Mouse (Mus musculus) hindbrain, postnatal 0 days (tissue): ENCODE measurements around the gene Prx. TPM values are rescaled to one million over a fixed set of nuclear protein-coding genes. Genes with fewer than 3 reads are reported as not detected.

Source experiments
- ATAC-seq: fragments of 200-750 bp; cut with Nextera tagmentation; 2 replicates; pipeline ENCODE4 v1.8.0; 2017; ENCODE audit warnings: mild to moderate bottlenecking, moderate TSS enrichment, moderate library complexity
- DNase-seq: peaks from one replicate; pipeline ENCODE4 v3.0.0-alpha.2; 2015; ENCODE audit warnings: low spot score
- H3K27ac ChIP-seq: fragments of 300-500 bp; sonication (generic); 2 replicates; pipeline ENCODE4 v1.5.1; 2014; ENCODE audit warnings: mild to moderate bottlenecking
- H3K27me3 ChIP-seq: fragments of 300-500 bp; sonication (generic); 2 replicates; pipeline ENCODE4 v1.6.1; 2014; ENCODE audit warnings: low read length, mixed read lengths; ENCODE audit not compliant: insufficient read depth
- H3K36me3 ChIP-seq: fragments of 300-500 bp; sonication (generic); 2 replicates; pipeline ENCODE4 v1.6.1; 2014; ENCODE audit warnings: low read length, mixed read lengths; ENCODE audit not compliant: insufficient read depth
- H3K4me1 ChIP-seq: fragments of 300-500 bp; sonication (generic); 2 replicates; pipeline ENCODE4 v1.6.1; 2014; ENCODE audit warnings: antibody characterized with exemption, low read length, mixed read lengths; ENCODE audit not compliant: insufficient read depth
- H3K4me2 ChIP-seq: fragments of 300-500 bp; sonication (generic); 2 replicates; pipeline ENCODE4 v1.6.1; 2014; ENCODE audit warnings: low read depth, mild to moderate bottlenecking, low read length, moderate library complexity, mixed read lengths
- H3K4me3 ChIP-seq: fragments of 300-500 bp; sonication (generic); 2 replicates; pipeline ENCODE4 v1.5.1; 2014; ENCODE audit warnings: low read length
- H3K9ac ChIP-seq: fragments of 300-500 bp; sonication (generic); replicated peaks from 2 replicates; pipeline ENCODE4 v1.6.1; 2014; ENCODE audit warnings: mild to moderate bottlenecking, low read length, moderate library complexity, mixed read lengths
- H3K9me3 ChIP-seq: fragments of 300-500 bp; sonication (generic); 2 replicates; pipeline ENCODE4 v1.6.1; 2016; ENCODE audit warnings: low read length, mixed read lengths
- CTCF ChIP-seq: IDR thresholded peaks from 2 replicates; pipeline ENCODE4 v1.5.1; 2016; ENCODE audit warnings: antibody characterized with exemption, control low read depth, low read depth
- WGBS: fragments of 180-500 bp; shearing (Covaris S2); extraction: QIAGEN DNeasy Blood & Tissue Kit; methylation state at CpG from one replicate; pipeline ENCODE4 v1.1.7; 2014; 5-methylcytosine and 5-hydroxymethylcytosine counted together
- polyA plus RNA-seq: library from polyadenylated mRNA; unstranded; fragments of >200 nt; fragmentation: Nextera tagmentation; extraction: Ambion mirVana; gene quantifications from 2 replicates; pipeline ENCODE4 v1.2.1, GENCODE M21; 2015
- total RNA-seq: library from RNA; depleted of rRNA; stranded (reverse); fragments of >200 nt; gene quantifications from 2 replicates; pipeline ENCODE4 v1.2.3, GENCODE M21; 2014

Prx gene
- total and polyA plus RNA-seq, 2 experiments from 2014 or later = 2.1 TPM

DNA sequence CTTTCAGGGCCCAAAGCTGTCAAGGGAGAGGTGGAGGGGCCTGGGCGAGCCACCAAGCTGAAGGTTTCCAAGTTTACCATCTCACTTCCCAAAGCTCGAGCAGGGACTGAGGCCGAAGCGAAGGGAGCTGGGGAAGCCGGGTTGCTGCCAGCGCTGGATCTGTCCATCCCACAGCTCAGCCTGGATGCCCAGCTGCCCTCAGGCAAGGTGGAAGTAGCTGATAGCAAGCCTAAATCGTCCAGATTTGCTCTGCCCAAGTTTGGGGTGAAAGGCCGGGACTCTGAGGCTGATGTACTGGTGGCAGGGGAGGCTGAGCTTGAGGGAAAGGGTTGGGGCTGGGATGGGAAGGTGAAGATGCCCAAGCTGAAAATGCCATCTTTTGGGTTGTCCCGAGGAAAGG, 19.2 kb downstream of the Prx start:
- Histone ChIP-seq H3K36me3 (no peaks in the 10 kb centered on the region), H3K9me3 (no peaks in the 10 kb centered on the region), H3K27me3 (no peaks in the 10 kb centered on the region), H3K27ac (no peak overlapping the region), H3K4me2 (no peak overlapping the region), H3K4me3 (no peak overlapping the region), H3K4me1 (no peaks in the 10 kb centered on the region), H3K9ac (no peak overlapping the region)
- no peak for ATAC-seq
- DNase-seq = no peak
- TF ChIP-seq CTCF = no peak
- WGBS = 85% methylated on average over 9 of the region's 9 CpGs

DNA sequence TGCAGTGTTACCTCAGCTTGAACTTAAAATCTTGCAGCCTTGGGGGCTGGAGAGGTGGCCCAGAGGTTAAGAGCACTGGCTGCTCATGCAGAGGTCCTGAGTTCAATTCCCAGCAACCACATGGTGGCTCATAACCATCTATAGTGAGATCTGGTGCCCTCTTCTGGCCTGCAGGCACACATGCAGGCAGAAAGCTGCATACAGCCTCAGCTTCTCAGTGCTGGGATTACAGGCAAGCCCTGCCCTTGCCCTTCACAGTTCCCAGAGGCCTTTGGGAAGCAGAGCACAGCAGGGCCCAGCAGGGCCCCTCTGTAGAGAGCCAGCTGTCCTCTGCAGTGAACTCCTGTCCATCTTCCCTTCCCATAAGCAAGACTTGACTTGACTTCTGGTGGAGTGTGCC, 21.0 kb downstream of the Prx start:
- TF ChIP-seq CTCF = peak; percentile 2; the same call in 1 of the 2 replicates
- no peaks in the 10 kb centered on the region for H3K9me3 ChIP-seq
- no peak for DNase-seq

DNA sequence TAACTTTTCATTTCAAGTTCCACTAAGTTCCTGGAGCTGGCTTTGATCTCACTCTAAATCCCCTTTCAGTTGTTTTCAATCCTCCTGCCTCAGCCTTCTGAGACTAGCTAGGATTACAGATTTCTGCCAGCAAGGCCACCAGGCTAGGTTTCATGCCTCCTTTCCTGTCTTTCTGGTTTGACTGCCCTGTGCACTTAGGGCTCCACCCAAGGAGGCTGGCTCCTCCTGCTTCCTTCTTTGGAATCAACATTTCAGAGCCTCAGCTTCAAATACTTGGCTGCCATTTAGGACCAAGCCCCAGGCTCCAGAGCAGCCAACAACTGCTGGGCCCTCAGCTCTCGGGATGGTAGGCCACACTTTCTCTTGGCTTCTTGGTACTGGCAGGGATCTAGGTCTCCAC, 21.5 kb downstream of the Prx start:
- H3K27me3 ChIP-seq = no peaks in the 10 kb centered on the region
- TF ChIP-seq CTCF = no peak
- WGBS = 83% methylated on average over 1 of the region's 1 CpGs
- H3K9ac ChIP-seq = no peak overlapping the region
- H3K36me3 ChIP-seq = no peaks in the 10 kb centered on the region
- no peaks in the 10 kb centered on the region for H3K9me3 ChIP-seq
- H3K4me3 ChIP-seq = no peak overlapping the region
- ATAC-seq (no peak), DNase-seq (no peak)
- no peaks in the 10 kb centered on the region for H3K4me1 ChIP-seq
- H3K27ac ChIP-seq = no peak overlapping the region
- H3K4me2 ChIP-seq = no peak overlapping the region

More for the DNA sequence above, 21.0 kb downstream of the Prx start:
- H3K4me1 ChIP-seq = no peaks in the 10 kb centered on the region
- ATAC-seq = no peak
- H3K27me3 ChIP-seq = no peaks in the 10 kb centered on the region
- no peak overlapping the region for H3K27ac ChIP-seq
- no peak overlapping the region for H3K9ac ChIP-seq
- no peak overlapping the region for H3K4me2 ChIP-seq
- H3K4me3 ChIP-seq = no peak overlapping the region
- H3K36me3 ChIP-seq = no peaks in the 10 kb centered on the region

GRCm38 (mm10) chr7:27522967-27523366, 23.8 kb downstream of the Prx start, which contains the start of gene Hipk4:
TSS of gene Hipk4 (plus strand) at chr7:27523267.
- Histone ChIP-seq H3K4me1 (no peaks in the 10 kb centered on the region), H3K9me3 (no peaks in the 10 kb centered on the region), H3K9ac (no peak within 1 kb of the TSS), H3K27me3 (no peaks in the 10 kb centered on the region), H3K4me3 (no peak within 1 kb of the TSS), H3K4me2 (no peak within 1 kb of the TSS), H3K36me3 (no peaks in the 10 kb centered on the region), H3K27ac (no peak within 1 kb of the TSS)
- ATAC-seq (no peak), DNase-seq (no peak)
- WGBS = 60% methylated on average over 5 of the region's 5 CpGs
- TF ChIP-seq CTCF = no peak

GRCm38 (mm10) chr7:27523805-27524204, 24.7 kb downstream of the Prx start:
- H3K4me1 ChIP-seq = no peaks in the 10 kb centered on the region
- no peak overlapping the region for H3K9ac ChIP-seq
- no peak overlapping the region for H3K27ac ChIP-seq
- no peaks in the 10 kb centered on the region for H3K36me3 ChIP-seq
- TF ChIP-seq CTCF = no peak
- 94% methylated on average over 13 of the region's 13 CpGs for WGBS
- ATAC-seq = no peak
- no peaks in the 10 kb centered on the region for H3K9me3 ChIP-seq
- H3K4me2 ChIP-seq = no peak overlapping the region
- H3K4me3 ChIP-seq = no peak overlapping the region
- no peaks in the 10 kb centered on the region for H3K27me3 ChIP-seq
- DNase-seq = no peak

GRCm38 (mm10) chr7:27526039-27526827, 27.1 kb downstream of the Prx start:
- ATAC-seq (peak; percentile 82), DNase-seq (peak; percentile 94)
- 21% methylated on average over 10 of the region's 10 CpGs for WGBS
- Histone ChIP-seq H3K27ac (no peak overlapping the region), H3K36me3 (peaks cover 9% of the 10 kb centered on the region), H3K9ac (no peak overlapping the region), H3K9me3 (no peaks in the 10 kb centered on the region), H3K4me2 (no peak overlapping the region), H3K4me1 (no peaks in the 10 kb centered on the region), H3K27me3 (no peaks in the 10 kb centered on the region), H3K4me3 (no peak overlapping the region)
- TF ChIP-seq CTCF = peak; percentile 98

DNA sequence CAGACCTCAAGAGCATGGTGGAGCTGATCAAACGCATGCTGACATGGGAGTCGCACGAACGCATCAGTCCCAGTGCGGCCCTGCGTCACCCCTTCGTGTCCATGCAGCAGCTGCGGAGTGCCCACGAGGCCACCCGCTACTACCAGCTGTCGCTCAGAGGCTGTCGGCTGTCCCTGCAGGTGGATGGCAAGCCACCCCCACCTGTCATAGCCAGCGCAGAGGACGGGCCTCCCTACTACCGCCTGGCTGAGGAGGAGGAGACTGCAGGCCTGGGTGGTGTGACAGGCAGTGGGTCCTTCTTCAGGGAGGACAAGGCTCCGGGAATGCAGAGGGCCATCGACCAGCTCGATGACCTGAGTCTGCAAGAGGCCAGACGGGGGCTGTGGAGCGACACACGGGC, 29.9 kb downstream of the Prx start:
- no peak overlapping the region for H3K27ac ChIP-seq
- TF ChIP-seq CTCF = peak; percentile 23; the same call in 1 of the 2 replicates
- no peak overlapping the region for H3K9ac ChIP-seq
- H3K9me3 ChIP-seq = no peaks in the 10 kb centered on the region
- H3K4me2 ChIP-seq = no peak overlapping the region
- no peaks in the 10 kb centered on the region for H3K4me1 ChIP-seq
- WGBS = 72% methylated on average over 21 of the region's 21 CpGs
- DNase-seq (no peak), ATAC-seq (no peak)
- no peak overlapping the region for H3K4me3 ChIP-seq
- H3K27me3 ChIP-seq = no peaks in the 10 kb centered on the region
- H3K36me3 ChIP-seq = peaks cover 23% of the 10 kb centered on the region
